Mouse (Mus musculus): Measurements from ENCODE around the gene Lrrc61.

Gene Lrrc61

DNA sequence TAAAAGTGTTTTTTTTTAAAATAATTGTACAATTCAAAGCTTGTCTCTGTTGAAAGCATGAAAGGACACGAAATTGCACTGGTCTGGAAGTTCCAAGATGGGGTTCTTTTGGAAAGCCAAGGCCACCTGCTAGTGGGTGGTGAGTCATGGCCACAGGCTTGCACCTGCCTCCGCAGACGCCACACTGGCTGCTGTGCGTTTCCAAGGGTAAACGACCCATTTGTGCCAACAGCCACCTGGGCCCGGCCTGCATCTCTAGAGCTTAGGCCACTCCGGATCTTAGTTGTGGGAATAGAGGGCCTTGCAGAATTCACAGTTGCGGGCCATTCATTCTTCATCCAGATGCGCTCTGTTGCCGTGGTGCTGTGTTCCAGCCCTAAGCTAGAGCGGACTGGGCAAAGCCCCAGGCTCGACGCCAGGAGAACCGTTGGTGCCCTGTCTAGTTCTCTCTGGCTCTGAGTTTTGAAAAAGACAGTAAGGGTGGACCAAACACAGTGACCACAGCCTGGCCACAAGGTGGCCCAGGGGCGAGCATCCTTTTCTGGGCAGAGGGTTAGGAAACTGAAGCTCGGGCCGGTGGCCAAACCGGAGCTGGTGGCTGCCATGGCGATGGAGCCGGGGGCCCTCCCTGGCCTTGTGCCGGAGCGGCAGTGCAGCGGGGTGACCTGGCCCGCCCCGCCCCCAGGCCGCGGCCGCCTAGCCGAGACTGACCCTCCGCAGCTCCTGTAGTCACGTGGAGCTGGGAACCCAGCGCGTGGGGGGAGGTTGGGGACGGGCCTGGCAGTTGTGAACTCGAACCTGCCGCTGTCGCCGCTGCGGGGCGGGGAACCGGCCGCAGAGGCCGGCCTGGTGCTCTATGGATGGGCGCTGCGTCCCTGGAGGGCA is 38.8 kb downstream of the Lrrc61 start, which contains the start of the genes Repin1 and Gm44965:
Gene Repin1, plus strand, starts transcription at position 726 of the 885 bp plus-strand sequence.
Gene Gm44965, plus strand, starts transcription at position 784 of the 885 bp plus-strand sequence.
- peak; percentile 96 to 98 for DNase-seq

DNA sequence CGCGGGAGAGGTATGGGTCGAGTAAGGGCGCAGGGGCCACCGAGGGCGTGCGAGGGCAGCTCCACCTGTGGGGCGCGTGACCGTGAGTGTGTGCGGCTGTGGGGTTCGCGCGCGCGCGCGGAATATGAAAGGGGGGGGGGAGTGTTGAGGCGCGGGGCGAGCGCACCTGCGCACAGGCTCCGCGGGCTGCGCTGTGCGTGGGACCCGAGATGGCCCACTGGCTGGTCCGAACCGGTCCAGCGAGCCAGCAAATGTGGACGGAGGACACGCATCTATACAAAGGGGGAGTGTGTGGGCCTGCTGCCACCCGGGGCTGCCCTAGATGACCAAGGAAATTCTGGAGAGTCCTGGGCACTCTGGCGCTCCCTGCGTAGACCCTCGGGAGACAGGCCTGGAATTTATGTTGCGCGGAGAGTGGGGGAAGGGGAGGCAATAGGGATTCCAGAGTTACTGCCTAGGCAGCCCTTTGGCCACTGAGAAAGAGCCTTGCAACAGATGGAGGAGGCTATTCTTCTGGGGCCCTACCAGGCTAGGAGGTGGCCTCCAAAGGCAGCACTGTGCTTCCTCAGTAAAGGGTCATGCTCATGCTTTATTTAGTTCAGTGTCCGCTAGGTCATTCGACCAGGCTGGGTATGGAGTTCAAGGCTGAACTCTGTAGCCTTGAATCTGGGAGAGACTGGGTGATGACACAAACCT is 39.6 kb downstream of the Lrrc61 start:
- peak; percentile 68 to 69 for DNase-seq

DNA sequence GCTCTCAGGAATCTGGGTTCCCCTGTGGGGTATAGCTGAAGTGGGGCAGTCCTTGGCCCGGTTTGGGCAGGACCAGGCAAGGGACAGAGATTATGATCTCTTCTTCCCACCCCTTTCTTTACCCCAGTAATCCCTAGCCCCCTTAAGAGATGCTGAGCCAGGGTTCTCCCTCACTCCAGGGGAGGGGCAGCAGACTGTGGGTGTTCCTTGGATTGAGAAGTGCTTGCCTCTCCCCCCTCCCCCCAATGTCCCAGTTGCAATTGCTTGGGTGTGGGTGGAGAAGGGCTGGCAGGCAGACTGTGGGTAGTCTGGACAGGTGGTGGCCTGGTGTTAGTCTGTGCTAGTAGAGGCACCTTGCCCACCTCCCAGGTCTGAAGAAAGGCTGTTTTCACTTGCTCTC is 40.7 kb downstream of the Lrrc61 start:
- peak; percentile 57 for DNase-seq

DNA sequence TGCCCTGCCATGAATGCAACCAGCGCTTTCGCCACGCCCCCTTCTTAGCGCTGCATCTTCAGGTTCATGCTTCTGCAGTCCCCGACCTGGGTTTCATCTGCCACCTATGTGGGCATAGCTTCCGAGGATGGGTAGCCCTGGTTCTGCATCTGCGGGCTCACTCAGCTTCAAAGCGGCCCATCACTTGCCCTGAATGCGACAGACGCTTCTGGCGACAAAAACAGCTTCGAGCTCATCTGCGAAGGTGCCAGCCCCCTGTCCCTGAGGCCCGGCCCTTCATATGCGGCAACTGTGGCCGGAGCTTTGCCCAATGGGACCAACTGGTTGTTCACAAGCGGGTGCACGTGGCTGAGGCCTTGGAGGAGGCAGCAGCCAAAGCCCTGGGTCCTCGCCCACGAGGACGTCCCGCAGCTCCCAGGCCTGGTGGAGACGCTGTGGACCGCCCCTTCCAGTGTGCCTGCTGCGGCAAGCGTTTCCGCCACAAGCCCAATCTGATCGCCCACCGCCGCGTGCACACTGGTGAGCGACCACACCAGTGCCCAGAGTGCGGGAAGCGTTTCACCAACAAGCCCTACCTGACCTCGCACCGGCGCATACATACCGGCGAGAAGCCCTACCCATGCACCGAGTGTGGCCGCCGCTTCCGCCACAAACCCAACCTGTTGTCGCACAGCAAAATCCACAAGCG is 42.1 kb downstream of the Lrrc61 start:
- no peak for DNase-seq

DNA sequence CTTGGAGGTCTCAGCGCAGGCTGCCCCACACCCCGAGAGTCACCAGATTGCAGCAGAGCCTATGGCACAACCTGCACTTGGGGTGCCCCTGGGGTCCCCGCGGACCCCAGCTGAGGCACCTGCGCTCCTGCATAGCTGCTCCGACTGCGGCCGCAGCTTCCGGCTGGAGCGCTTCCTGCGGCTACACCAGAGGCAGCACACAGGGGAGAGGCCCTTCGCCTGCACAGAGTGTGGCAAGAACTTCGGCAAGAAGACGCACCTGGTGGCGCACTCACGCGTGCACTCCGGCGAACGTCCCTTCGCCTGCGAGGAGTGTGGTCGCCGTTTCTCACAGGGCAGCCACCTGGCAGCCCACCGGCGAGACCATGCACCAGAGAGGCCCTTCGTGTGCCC is 42.6 kb downstream of the Lrrc61 start:
- no peak for DNase-seq

DNA sequence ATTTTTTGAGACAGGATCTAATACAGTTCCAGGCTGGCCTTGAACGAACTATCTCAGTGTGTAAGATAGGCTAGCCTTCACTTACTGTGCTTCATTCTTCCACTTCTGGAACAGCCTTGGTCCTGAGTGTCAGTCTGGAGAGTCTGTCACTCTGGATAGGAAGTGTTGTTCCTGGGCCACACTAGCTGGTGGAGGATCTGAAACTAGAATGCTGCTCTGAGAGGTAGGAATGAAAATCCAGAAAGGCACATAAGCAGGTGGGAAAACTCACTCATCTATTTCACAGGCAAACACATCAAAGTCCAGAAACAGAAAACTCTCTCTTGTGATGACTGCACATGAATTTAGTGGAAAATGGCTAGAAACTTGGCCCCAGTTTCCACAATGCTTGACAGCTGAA is 46.0 kb downstream of the Lrrc61 start:
- DNase-seq: no peak

DNA sequence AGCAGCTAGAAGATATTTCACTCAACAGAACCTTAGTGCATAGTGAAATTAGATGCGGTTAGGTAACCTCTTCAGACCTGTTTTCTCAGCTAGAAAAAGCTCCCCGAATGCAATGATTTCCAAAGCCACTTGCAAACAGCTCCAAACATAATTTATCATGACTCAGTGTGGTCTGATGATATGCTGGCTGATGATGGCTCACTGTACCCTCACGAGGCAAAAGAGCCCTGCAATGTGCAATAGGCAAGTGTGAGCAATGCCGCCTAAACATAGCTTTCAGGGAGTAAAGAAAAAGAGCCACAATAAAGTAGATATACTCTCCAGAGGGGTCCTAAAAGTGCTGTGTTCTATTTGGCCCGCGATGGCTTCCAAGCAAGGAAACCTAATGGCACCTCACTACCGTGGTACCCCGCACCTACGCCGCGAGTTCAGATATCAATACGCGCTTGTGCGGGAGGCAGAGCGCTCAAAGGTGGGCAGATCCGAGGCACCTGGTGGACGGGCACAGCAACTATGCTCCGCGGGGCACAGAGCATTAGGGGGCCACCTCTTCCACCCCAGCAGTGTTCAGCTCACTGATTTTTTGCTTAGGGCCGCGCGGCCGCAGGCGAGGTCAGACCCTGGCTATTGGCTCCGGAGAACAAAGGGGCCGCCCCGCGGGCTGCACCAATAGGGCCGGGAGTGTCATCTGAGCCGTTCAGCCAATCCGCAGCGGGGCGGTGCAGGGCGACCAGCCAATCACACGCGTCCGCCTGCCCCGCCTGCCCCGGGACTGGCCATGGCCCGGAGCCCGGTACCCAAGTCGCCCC is 46.9 kb downstream of the Lrrc61 start, which contains the start of gene Zfp775:
Gene Zfp775, plus strand, starts transcription at position 793 of the 809 bp plus-strand sequence.
- DNase-seq: peak; percentile 99

DNA sequence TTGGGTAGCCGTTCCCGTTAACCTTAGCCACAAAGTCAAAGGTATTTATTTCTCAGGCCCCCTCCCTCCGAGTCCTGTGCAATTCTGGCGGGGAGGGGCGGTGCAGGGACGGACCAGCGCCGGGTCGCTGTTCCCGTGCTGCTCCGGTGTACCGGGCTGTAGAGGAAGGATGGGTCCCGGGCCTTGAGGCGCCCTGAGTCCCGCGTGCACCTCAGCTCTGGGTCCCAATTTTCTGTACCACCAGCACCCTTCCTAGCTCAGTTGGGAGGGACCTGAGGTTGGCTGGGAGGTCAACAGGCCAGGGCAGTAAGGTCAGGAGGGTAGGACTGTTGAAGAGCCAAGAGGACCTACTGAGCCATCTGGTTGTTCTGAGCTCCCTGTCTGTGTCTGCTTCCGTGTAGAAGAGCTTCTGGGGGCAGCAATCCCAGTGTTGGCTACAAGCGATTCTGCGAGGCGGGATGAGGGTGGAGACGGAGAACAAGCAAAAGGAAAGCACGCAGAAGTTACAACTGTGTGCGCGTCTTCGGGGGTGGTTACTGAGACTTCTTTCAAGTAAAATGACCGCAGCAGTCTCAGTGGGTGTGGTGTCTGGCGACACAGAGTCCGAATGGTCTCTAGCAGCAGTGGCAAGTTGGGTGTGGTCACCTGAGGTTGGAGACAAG is 47.6 kb downstream of the Lrrc61 start:
- peak; percentile 43 to 61 for DNase-seq

DNA sequence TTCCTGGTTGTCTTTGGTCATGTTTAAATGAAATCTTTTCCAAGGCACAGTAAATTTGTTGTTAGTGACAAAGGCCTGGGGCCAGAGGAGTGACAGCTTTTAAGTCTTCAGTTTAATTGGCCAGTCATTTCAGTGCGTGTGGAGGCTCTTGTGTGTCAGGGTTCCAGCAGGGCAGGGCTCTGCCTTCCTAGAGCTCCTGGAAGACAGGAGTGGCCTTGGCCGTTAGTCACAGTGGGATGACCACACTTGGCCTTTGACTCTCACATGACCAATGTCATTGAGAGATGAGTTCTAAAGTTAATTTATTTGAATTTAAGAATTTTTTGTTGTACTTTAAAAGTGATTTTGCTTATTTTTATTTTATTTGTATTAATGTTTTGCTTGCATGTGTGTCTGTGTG is 53.5 kb downstream of the Lrrc61 start:
- no peak for DNase-seq

DNA sequence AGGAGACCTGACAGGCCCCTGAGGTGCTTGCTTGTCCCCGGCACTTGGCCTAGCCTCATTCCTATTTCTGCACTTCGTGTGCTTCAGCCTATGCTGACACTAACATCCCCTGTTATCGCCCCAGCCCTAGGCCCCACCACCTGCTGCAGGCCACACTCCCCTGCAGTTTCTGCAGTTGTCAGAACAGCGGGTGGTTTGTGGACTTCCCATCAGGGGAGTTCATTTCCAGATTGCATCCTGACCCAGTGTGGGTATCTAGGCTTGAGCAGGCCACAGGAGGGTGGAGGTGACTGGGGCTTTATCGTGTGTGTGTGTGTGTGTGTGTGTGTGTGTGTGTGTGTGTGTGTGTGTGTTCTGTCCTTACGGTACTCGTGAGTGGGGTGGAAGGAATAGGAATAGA is 54.9 kb downstream of the Lrrc61 start:
- no peak for DNase-seq

DNA sequence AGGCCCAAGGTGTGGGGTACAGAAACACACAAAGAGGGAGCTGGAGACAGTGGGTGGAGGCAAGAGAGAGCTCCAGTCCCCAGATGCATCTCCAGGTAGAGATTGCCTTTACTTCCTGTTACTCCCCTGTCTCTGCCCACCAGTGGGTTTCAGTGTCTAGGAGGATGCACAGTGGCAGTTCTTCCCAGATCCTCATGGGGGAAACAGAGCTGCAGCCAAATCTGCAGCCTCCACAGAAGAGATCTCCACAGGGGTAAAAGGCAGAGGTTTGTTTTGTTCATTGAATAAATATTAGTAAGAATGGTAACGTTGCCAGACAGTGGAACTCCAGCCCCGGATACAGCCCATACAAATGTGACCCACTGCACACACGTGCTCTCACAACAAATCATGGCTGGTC is 56.1 kb downstream of the Lrrc61 start:
- no peak for DNase-seq

DNA sequence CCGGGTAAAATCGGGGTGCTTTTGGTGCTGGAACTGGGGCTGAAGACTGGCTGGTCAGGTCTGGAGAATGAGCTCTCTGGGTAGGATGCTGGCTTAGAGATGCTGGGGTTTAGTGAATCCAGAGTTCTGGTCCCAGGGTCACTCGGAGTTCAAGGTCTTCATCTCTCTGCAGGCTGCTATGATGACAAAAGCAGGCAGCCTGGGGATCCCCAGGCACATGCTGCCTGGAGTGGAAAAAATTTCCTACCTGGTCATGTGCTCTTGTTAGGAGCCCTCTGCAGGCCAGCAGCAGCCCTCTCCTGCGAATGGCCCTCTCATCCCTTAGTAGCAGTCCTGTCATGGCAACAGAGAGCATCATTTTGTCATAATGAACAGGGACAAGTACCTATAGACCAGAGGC is 58.9 kb downstream of the Lrrc61 start:
- no peak for DNase-seq

DNA sequence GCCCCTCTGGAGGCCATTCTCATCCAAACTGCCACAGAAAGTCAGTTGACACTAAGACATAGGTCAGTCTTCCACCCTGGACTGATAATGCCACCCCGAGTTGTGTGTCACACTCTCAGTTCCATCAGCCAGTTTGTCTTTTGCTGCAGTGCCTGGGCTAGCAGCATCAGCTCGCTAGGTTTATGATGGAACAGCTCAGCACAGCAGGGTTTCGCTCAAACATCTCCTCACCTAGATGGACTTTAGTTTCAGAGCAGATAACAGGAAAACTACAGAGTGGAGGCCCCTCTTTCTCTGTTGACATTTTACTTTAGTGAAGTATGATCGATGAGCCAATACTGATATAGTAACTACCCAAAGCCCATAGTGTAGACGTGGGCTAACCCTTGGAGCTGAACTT is 60.2 kb downstream of the Lrrc61 start:
- DNase-seq: no peak

DNA sequence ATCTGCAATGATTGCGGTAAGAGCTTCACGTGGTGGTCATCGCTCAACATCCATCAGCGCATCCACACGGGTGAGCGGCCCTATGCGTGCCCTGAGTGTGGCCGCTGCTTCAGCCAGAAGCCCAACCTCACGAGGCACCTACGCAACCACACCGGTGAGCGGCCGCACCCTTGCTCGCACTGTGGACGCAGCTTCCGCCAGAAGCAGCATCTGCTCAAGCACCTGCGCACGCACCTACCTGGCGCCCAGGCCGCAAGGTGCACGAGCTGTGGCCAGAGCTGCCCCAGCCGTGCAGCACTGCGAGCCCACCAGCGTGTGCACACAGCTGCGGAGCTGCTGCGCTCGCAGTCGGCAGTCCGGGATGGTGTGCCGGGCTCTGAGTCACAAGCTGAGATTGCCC is 65.4 kb downstream of the Lrrc61 start:
- no peak for DNase-seq

All from kidney, postnatal 36 days (tissue).